Mouse (Mus musculus) gastrocnemius, postnatal 10 days (tissue): ENCODE results near the gene Susd6. TPM values are rescaled to one million over a fixed set of nuclear protein-coding genes. Genes with fewer than 3 reads are reported as not detected.
A peak's percentile ranks its signal among the peaks of the same experiment; 100 is the strongest.
"Not testable (repeated sequence)": the region's sequence is repeated elsewhere in the genome, so short reads cannot be mapped to it uniquely, and the experiment has no call there.

Source experiments
- DNase-seq: peaks from one replicate; pipeline ENCODE4 v3.0.0; 2021; ENCODE audit warnings: mixed read lengths
- total RNA-seq, 2 experiments: library from RNA; stranded (reverse); gene quantifications; 2 replicates each; pipeline ENCODE4 v1.2.3; 2021

Gene Susd6
- total RNA-seq, 2 experiments from 2014 or later, result 28.6 to 29.2 TPM

DNA sequence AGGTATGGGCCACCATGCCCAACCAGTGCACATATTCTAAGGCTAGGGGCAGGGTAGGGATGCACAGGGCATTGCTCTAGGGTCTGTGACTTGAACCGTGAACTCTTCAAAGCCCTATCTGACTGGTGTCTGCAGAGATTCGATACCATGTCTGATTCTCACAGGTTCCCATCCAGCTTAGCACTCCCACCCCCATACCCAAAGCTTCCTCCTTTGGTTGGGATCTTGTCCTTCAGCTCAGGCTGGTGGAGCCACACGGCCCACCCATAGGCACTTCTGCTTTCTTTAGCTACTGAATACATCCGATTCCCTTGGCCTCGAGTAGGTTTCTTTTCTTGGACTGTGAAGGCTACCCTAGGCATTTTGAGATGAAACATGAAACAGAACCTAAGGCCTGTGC, 5.3 kb upstream of the Susd6 start:
- DNase-seq, result no peak

- DNase-seq, result no peak
Measured at GRCm38 (mm10) chr12:80785597-80785996, 4.7 kb upstream of the Susd6 start.

- no peak for DNase-seq
Measured at GRCm38 (mm10) chr12:80786591-80786990, 3.7 kb upstream of the Susd6 start.

GRCm38 (mm10) chr12:80787604-80788003, 2.7 kb upstream of the Susd6 start:
- no peak for DNase-seq

DNA sequence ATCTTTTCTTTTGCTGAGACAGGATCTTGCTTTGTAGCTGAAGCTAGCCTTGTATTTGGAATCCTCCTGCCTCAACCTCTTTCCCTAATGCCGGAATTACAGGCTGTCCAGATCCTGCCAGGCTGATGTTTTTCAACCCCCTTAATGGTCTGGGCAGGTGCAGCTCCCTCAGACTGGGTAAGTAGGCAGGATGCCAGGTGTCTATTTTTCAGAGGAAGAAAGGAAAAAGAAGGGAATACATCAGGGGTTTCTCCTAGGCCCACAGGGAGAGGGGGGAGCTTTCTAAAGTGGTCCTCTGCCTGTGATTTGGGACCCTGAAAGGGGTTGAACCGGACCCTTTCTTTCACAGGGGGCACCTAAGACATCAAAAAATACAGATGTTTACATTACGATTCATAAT, 2.1 kb upstream of the Susd6 start:
- no peak for DNase-seq

- DNase-seq, result not testable (repeated sequence)
Measured at GRCm38 (mm10) chr12:80789276-80789675, 1.0 kb upstream of the Susd6 start.

DNA sequence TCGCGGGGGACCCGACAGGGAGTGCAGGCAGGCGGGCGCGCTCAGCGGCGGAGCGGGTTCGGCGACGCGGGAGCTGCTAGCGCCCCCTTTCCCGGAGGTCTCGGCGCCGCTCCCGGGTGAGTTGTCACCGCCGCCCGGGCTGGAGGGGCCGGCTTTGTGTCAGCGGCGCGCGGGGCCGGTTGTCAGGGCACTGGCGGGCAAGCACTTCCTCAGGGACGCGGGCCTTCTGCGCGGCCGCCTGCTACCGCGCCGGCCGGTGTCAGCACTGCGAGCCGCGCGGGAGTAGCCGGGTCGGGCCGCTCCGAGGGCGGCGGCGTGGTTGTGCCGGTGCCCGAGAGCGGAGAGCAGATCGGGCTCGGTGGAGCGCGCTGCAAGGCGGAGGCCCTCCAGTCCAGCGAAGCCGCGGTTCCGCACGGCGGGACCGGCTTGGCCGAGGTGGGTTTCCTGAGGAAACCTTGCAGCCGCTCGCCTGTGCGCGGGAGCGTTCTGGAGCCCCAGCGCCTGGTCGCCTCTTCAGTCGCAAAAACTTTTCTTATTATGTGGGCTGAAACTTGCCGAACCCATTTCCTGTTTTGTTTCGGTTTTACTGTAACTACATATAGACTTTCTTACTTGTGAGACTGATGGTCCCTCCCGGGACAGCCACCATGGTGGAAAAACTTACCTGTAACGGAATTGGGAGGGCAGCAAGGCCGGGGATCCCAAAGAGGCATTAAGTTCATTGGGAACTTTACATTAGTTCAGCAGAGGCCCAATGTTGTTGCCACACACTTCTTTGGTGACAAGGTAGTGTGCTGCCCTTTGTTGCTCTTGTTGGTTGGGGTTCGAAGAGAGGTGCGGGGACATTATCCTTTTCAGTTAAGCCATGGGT, 625 bp downstream of the Susd6 start:
- no peak for DNase-seq

GRCm38 (mm10) chr12:80791571-80792444, 1.5 kb downstream of the Susd6 start:
- no peak for DNase-seq

DNA sequence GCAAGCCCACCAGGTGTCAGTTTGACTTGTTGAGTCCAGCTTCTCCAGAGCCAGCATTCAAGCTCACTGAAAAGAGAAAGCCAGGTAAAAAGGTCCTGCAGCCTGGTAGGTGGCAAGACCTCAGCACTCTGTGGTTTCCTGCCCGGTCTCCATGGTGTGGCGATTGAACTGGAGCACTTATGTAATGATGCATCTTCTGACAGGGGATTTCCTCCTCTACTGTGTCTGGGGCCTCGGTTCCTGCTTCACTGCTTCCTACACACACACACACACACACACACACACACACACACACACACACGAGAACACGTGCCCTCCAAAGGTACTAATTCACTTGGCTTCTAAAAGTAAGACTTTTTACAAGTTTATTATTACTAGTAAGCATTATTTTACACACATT, 2.6 kb downstream of the Susd6 start:
- no peak for DNase-seq

DNA sequence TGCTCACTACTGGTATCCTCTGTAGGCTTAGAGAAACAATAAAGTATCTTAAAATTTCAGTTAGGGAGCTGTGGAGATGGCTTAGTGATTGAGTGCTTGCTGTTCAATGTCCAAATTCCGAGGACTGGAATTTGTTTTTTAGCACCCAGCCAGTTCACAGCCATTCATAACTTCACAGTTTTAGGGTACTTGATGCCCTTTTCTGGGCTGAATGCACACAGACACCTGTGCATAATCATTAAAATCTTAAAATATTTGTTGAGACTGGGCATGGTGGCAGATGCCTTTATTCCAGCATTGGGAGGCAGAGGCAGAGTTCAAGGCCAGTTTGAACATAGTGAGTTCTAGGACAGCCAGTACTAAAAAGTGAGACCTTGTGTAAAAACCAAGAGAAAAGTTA, 3.2 kb downstream of the Susd6 start:
- no peak for DNase-seq

GRCm38 (mm10) chr12:80794522-80794921, 4.2 kb downstream of the Susd6 start:
- no peak for DNase-seq

GRCm38 (mm10) chr12:80794935-80795785, 4.8 kb downstream of the Susd6 start:
- DNase-seq, result no peak

GRCm38 (mm10) chr12:80798271-80798670, 8.0 kb downstream of the Susd6 start:
- no peak for DNase-seq

DNA sequence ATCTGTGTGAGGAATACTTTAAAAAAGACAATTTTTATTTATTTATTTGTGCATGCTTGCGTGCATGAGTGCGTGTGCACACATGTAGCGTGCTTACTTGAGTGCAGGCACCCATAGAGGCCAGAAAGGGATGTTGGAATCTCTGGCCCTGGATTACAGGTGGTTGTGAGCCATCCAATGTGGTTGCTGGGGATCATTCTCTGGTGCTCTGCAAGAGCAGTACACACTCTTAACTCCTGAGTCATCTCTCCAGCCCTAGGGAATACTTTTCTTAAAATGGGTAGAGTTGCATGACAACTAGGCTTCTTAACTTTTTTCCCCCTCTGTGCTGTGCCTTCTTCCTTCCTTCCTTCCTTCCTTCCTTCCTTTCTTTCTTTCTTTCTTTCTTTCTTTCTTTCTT, 9.8 kb downstream of the Susd6 start:
- DNase-seq, result no peak

DNA sequence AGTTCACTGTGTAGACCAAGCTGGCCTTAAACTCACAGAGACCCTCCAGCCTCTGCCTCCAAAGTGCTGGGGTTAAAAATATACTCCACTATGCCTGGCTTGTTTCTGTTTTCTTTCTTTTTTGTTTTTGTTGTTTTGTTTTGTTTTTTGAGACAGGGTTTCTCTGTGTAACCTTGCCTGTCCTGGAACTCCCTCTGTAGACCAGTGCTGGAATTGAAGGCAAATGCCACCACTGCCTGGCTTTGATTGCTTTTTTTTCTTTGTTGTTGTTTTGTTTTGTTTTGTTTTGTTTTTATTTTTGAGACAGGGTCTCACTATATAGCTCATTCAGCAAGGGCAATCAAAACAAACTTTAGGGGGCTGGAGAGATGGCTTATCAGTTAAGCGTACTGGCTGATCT, 11.1 kb downstream of the Susd6 start:
- no peak for DNase-seq

DNA sequence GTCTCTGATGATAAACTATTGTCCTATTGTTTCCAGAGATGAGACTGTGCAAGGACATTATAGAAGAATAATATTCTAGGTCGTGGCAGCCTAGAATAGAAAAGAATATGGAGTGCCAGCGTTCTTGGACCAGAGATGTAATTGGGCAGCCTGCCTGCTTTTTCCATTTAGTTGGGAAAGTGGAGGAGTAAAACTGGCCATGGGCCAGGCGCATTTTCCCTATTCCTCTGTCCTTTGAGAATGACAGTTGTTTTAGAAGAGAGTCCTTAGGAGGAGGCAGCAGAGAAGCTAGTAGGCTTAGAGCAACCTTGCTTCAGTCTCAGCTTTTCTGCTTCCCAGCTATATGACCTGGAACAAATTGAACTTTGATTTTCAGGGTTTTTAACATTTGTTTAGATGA, 13.6 kb downstream of the Susd6 start:
- peak; percentile 47 for DNase-seq

DNA sequence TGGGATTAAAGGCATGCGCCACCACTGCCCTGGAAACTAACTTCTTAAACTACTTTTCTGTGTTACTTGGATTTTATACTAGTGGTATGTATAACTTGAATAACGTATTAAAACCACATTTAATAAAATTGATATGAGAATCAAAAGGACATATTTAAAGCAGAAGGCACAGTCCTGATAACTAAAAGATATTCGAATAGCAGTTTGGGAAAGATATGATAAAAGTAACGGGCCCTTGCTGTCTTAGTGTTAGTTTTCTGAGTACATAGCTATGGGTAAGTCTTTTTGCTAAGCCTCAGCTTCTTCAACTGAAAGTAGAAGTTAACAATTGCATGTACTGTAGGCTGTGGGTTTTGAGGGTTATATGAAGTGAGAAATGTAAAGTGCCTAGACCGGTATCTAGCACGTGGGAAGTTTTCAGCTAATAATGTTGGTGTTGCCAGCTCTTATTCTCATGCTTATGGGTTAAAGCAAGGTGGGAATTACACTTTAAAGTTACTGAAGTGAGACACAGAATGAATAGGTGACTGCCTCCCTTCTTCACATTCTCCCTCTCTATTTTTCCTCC, 14.6 kb downstream of the Susd6 start:
- DNase-seq, result no peak

- no peak for DNase-seq
Measured at GRCm38 (mm10) chr12:80807451-80808085, 17.3 kb downstream of the Susd6 start.

DNA sequence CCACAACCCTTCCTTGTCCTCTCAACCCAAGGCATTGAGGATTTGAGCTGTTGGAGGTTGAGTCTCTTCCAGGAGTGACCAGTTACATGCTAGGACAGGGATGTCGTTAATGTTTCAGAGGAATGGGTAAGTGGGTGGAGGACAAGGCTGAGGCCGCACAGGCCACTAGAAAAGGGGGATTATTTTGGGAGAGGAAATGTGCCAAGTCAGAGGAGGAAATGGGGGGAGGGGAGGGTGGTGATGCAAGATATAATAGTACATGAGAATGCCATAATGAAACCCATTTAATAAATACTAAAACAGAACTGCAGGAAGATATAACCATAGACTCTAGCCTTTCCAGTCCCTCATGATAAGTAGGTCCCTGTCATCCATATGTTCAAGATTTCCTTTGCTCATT, 19.7 kb downstream of the Susd6 start:
- no peak for DNase-seq

GRCm38 (mm10) chr12:80811646-80812509, 21.6 kb downstream of the Susd6 start:
- DNase-seq, result no peak

- no peak for DNase-seq
Measured at GRCm38 (mm10) chr12:80812510-80812820, 22.2 kb downstream of the Susd6 start.
